14 mouse cellular contexts compared by ENCODE assay signal in genomic region chr14:5879136-5879535, GRCm38 (mm10). TPM values are rescaled to one million over a fixed set of nuclear protein-coding genes. Genes with fewer than 3 reads are reported as not detected.
DNase-seq lines count a peak whose midpoint lies in the region; ATAC-seq and TF ChIP-seq lines count a peak whose summit lies in the region.
"Not testable (repeated sequence)": the region's sequence is repeated elsewhere in the genome, so short reads cannot be mapped to it uniquely, and the experiment has no call there.
"Had no signal": no experiment of that assay in that cellular context is flagged by ENCODE, and none has a peak within 500 bp of the region (broad histone marks: within the 10 kb centered on the region; RNA-seq: fewer than 3 reads in every experiment).

No protein-coding gene starts in this region.

- not testable (repeated sequence) for H3K27me3 ChIP-seq in heart, embryonic 12.5 days (replicated peaks); intestine, postnatal 0 days (replicated peaks; ENCODE audit: control insufficient read depth, insufficient read depth, low read length); neural tube, embryonic 13.5 days

- WGBS in heart, embryonic 12.5 days: 9% methylated on average over 7 of the region's 11 CpGs
- WGBS in intestine, postnatal 0 days: 11% methylated on average over 4 of the region's 11 CpGs
- 8% methylated on average over 7 of the region's 11 CpGs for WGBS in lung, adult 2 months
- 11% methylated on average over 7 of the region's 11 CpGs for WGBS in neural tube, embryonic 13.5 days

- not testable (repeated sequence) for H3K36me3 ChIP-seq in heart, embryonic 12.5 days; intestine, postnatal 0 days (ENCODE audit: control insufficient read depth, insufficient read depth); neural tube, embryonic 13.5 days

- not testable (repeated sequence) for ATAC-seq in heart, embryonic 12.5 days (ENCODE audit: insufficient number of reproducible peaks, low FRiP score); intestine, postnatal 0 days; neural tube, embryonic 13.5 days (ENCODE audit: low read depth)

- DNase-seq in brain, adult 2 months (ENCODE audit: low read depth, low spot score): peak; percentile 50
- DNase-seq in embryo, embryonic 9.5 days (ENCODE audit: extremely low spot score): peak; percentile 62
- DNase-seq in layer of hippocampus, postnatal 14 days (ENCODE audit: low spot score in 2 of 2): peak; percentile 15 to 28
- DNase-seq in lung, adult 2 months: peak; percentile 9
- DNase-seq in yolk sac, embryonic 10.5 days (ENCODE audit: low spot score): peak; percentile 15

- not testable (repeated sequence) for H3K9ac ChIP-seq in heart, embryonic 12.5 days; intestine, postnatal 0 days (ENCODE audit: low read depth, low read length); neural tube, embryonic 13.5 days

- not testable (repeated sequence) for H3K4me1 ChIP-seq in heart, embryonic 12.5 days (replicated peaks); intestine, postnatal 0 days (replicated peaks; ENCODE audit: control insufficient read depth, insufficient read depth, low read length); lung, adult 2 months (ENCODE audit: control insufficient read depth, insufficient read depth, low read length); neural tube, embryonic 13.5 days (replicated peaks)

- TF ChIP-seq POLR2A in lung, adult 2 months (IDR thresholded peaks at IDR 0.05; ENCODE audit: borderline replicate concordance, extremely low read depth, low read depth, low read length): not testable (repeated sequence)

- peak; percentile 66 for TF ChIP-seq CTCF in intestine, postnatal 0 days (IDR thresholded peaks at IDR 0.05; ENCODE audit: low read depth)
- TF ChIP-seq CTCF in lung, adult 2 months (IDR thresholded peaks at IDR 0.05; ENCODE audit: insufficient read depth, low read length): peak; percentile 61

- not testable (repeated sequence) for H3K9me3 ChIP-seq in heart, embryonic 12.5 days (replicated peaks); intestine, postnatal 0 days (ENCODE audit: control insufficient read depth); neural tube, embryonic 13.5 days

- H3K4me3 ChIP-seq in heart, embryonic 12.5 days; intestine, postnatal 0 days (ENCODE audit: low read depth, low read length); lung, adult 2 months (replicated peaks; ENCODE audit: extremely low read depth, low read depth, low read length); neural tube, embryonic 13.5 days: not testable (repeated sequence)

- H3K4me2 ChIP-seq in heart, embryonic 12.5 days: 0 out of 2 replicates have a peak overlapping the region, but pooled peaks have one; percentile 26
- H3K4me2 ChIP-seq in intestine, postnatal 0 days (replicated peaks; ENCODE audit: low read depth): not testable (repeated sequence)
- peak overlapping the region; percentile 37 for H3K4me2 ChIP-seq in neural tube, embryonic 13.5 days

- H3K27ac ChIP-seq in heart, embryonic 12.5 days (ENCODE audit: poor library complexity, severe bottlenecking); intestine, postnatal 0 days (ENCODE audit: low read depth, low read length); neural tube, embryonic 13.5 days (replicated peaks): not testable (repeated sequence)

RNA-seq across cellular contexts. Expression of gene Gm8237, which starts 1.0 kb away (rescaled TPM):
- not detected in 2 replicates for polyA plus RNA-seq in heart, embryonic 12.5 days (2016; fragmentation: Nextera tagmentation; extraction: Ambion mirVana)
- polyA plus RNA-seq in intestine, postnatal 0 days (2015; fragmentation: Nextera tagmentation; extraction: Ambion mirVana): not detected in 2 replicates
- total RNA-seq in layer of hippocampus, postnatal 14 days (2021): 1 to 10 TPM; 1.5 to 2.5 TPM
- polyA plus RNA-seq in lung, adult 2 months (2012; rRNA removed): not detected in 2 replicates
- polyA plus RNA-seq in neural tube, embryonic 13.5 days (2015; fragmentation: Nextera tagmentation; extraction: Ambion mirVana): 0.50 and 1.0 TPM in 2 replicates
- total RNA-seq: adrenal gland, adult 18-20 months; hematopoietic stem cell, adult 5-6 weeks had no signal
- polyA plus RNA-seq: liver, embryonic 12.5 days; small intestine, adult 2 months had no signal

RNA-seq across cellular contexts. Expression of gene Gm3424, which starts 49.0 kb away (rescaled TPM):
- polyA plus RNA-seq in heart, embryonic 12.5 days (2016; fragmentation: Nextera tagmentation; extraction: Ambion mirVana): not detected in 2 replicates
- not detected in 2 replicates for polyA plus RNA-seq in intestine, postnatal 0 days (2015; fragmentation: Nextera tagmentation; extraction: Ambion mirVana)
- total RNA-seq in layer of hippocampus, postnatal 14 days (2021): not detected
- not detected in 2 replicates for polyA plus RNA-seq in lung, adult 2 months (2012; rRNA removed)
- not detected in 2 replicates for polyA plus RNA-seq in neural tube, embryonic 13.5 days (2015; fragmentation: Nextera tagmentation; extraction: Ambion mirVana)
- total RNA-seq: adrenal gland, adult 18-20 months; gastrocnemius, postnatal 14 days; hematopoietic stem cell, adult 5-6 weeks had no signal
- polyA plus RNA-seq: embryonic facial prominence, embryonic 12.5 days; liver, embryonic 12.5 days; small intestine, adult 2 months had no signal

Comparison
In these comparisons a context has a peak if more than half of its experiments do, and no peak if none do; other contexts are left out.
1. DNase-seq: peak in every context shown above with its lines; median percentile 62 in embryo, embryonic 9.5 days; 50 in brain, adult 2 months; 22 in layer of hippocampus, postnatal 14 days; 15 in yolk sac, embryonic 10.5 days; 9 in lung, adult 2 months.